Mouse (Mus musculus) liver, embryonic 16.5 days (tissue): ENCODE measurements around the gene Topors. TPM values are rescaled to one million over a fixed set of nuclear protein-coding genes. Genes with fewer than 3 reads are reported as not detected.

Source experiments
- ATAC-seq: fragments of 200-750 bp; cut with Nextera tagmentation; 2 replicates; pipeline ENCODE4 v1.8.0; 2017; ENCODE audit warnings: low read depth, mild to moderate bottlenecking, moderate number of reproducible peaks, moderate library complexity
- H3K27ac ChIP-seq: fragments of 300-500 bp; sonication (generic); 2 replicates; pipeline ENCODE4 v1.5.1; 2014; ENCODE audit warnings: mild to moderate bottlenecking, low read length
- H3K27me3 ChIP-seq: fragments of 300-500 bp; sonication (generic); 2 replicates; pipeline ENCODE4 v1.6.1; 2014; ENCODE audit warnings: low read depth, low read length, mixed read lengths; ENCODE audit not compliant: control insufficient read depth, insufficient read depth
- H3K36me3 ChIP-seq: fragments of 300-500 bp; sonication (generic); 2 replicates; pipeline ENCODE4 v1.6.1; 2014; ENCODE audit warnings: mild to moderate bottlenecking; ENCODE audit not compliant: control insufficient read depth, insufficient read depth
- H3K4me1 ChIP-seq: fragments of 300-500 bp; sonication (generic); 2 replicates; pipeline ENCODE4 v1.6.1; 2014; ENCODE audit warnings: low read depth, low read length, mixed read lengths; ENCODE audit not compliant: control insufficient read depth
- H3K4me2 ChIP-seq: fragments of 300-500 bp; sonication (generic); 2 replicates; pipeline ENCODE4 v1.6.1; 2014; ENCODE audit warnings: low read depth, low read length, mixed read lengths
- H3K4me3 ChIP-seq: fragments of 300-500 bp; sonication (generic); 2 replicates; pipeline ENCODE4 v1.5.1; 2014; ENCODE audit warnings: low read depth, mild to moderate bottlenecking, low read length
- H3K9ac ChIP-seq: fragments of 300-500 bp; sonication (generic); 2 replicates; pipeline ENCODE4 v1.6.1; 2014; ENCODE audit warnings: low read depth, low read length
- H3K9me3 ChIP-seq: fragments of 300-500 bp; sonication (generic); replicated peaks from 2 replicates; pipeline ENCODE4 v1.6.1; 2016; ENCODE audit warnings: low read length; ENCODE audit not compliant: control insufficient read depth
- WGBS: fragments of 180-500 bp; shearing (Covaris S2); extraction: QIAGEN DNeasy Blood & Tissue Kit; methylation state at CpG from one replicate; pipeline ENCODE4 v1.1.7; 2014; ENCODE audit not compliant: insufficient replicate concordance; 5-methylcytosine and 5-hydroxymethylcytosine counted together
- polyA plus RNA-seq: library from polyadenylated mRNA; unstranded; fragments of >200 nt; fragmentation: Nextera tagmentation; extraction: Ambion mirVana; gene quantifications from 2 replicates; pipeline ENCODE4 v1.2.1, GENCODE M21; 2015

Gene Topors
- polyA plus RNA-seq, 1 experiment from 2014 or later: 11.2 TPM

- ATAC-seq: peak; percentile 66
- no peaks in the 10 kb centered on the region; the same call in 1 of the 2 replicates for H3K36me3 ChIP-seq
- no peaks in the 10 kb centered on the region for H3K27me3 ChIP-seq
- H3K4me2 ChIP-seq: peak within 1 kb of the TSS; percentile 72
- under 1% methylated on average over 35 of the region's 35 CpGs for WGBS
- no peaks in the 10 kb centered on the region for H3K9me3 ChIP-seq
- peak within 1 kb of the TSS; percentile 46; the same call in 1 of the 2 replicates for H3K27ac ChIP-seq
- peak within 1 kb of the TSS; percentile 68 for H3K4me3 ChIP-seq
- H3K9ac ChIP-seq: peak within 1 kb of the TSS; percentile 48
- peaks cover 6% of the 10 kb centered on the region; the same call in 1 of the 2 replicates for H3K4me1 ChIP-seq
Measured at GRCm38 (mm10) chr4:40239409-40240271, 30.0 kb downstream of the Topors start, which contains the start of gene Ddx58. Gene Ddx58, minus strand, starts transcription at chr4:40239828.

- H3K27me3 ChIP-seq: no peaks in the 10 kb centered on the region
- peak; percentile 63 for ATAC-seq
- peak overlapping the region; percentile 72 for H3K4me2 ChIP-seq
- peak overlapping the region; percentile 48 for H3K9ac ChIP-seq
- H3K4me3 ChIP-seq: peak overlapping the region; percentile 68
- no peaks in the 10 kb centered on the region; the same call in 1 of the 2 replicates for H3K36me3 ChIP-seq
- H3K9me3 ChIP-seq: no peaks in the 10 kb centered on the region
- 1% methylated on average over 17 of the region's 17 CpGs for WGBS
- H3K27ac ChIP-seq: peak overlapping the region; percentile 46; the same call in 1 of the 2 replicates
- H3K4me1 ChIP-seq: peaks cover 6% of the 10 kb centered on the region; the same call in 1 of the 2 replicates
Measured at GRCm38 (mm10) chr4:40238483-40239408, 30.9 kb downstream of the Topors start.

- WGBS: 67% methylated on average over 4 of the region's 4 CpGs
- H3K4me1 ChIP-seq: peaks cover 6% of the 10 kb centered on the region; the same call in 1 of the 2 replicates
- H3K27me3 ChIP-seq: no peaks in the 10 kb centered on the region
- no peak overlapping the region for H3K4me3 ChIP-seq
- no peak overlapping the region for H3K4me2 ChIP-seq
- H3K36me3 ChIP-seq: no peaks in the 10 kb centered on the region; the same call in 1 of the 2 replicates
- H3K27ac ChIP-seq: no peak overlapping the region
- no peak overlapping the region for H3K9ac ChIP-seq
- no peak for ATAC-seq
- no peaks in the 10 kb centered on the region for H3K9me3 ChIP-seq
Measured at GRCm38 (mm10) chr4:40236829-40237228, 32.8 kb downstream of the Topors start.

GRCm38 (mm10) chr4:40234256-40234655 lies 35.4 kb downstream of the Topors start:
- no peaks in the 10 kb centered on the region for H3K9me3 ChIP-seq
- no peak overlapping the region for H3K27ac ChIP-seq
- H3K27me3 ChIP-seq: no peaks in the 10 kb centered on the region
- H3K4me2 ChIP-seq: no peak overlapping the region
- H3K9ac ChIP-seq: no peak overlapping the region
- H3K4me1 ChIP-seq: peaks cover 6% of the 10 kb centered on the region; the same call in 1 of the 2 replicates
- 70% methylated on average over 6 of the region's 6 CpGs for WGBS
- no peaks in the 10 kb centered on the region; the same call in 1 of the 2 replicates for H3K36me3 ChIP-seq
- ATAC-seq: no peak
- no peak overlapping the region for H3K4me3 ChIP-seq

GRCm38 (mm10) chr4:40233062-40233664 lies 36.5 kb downstream of the Topors start:
- no peaks in the 10 kb centered on the region for H3K4me1 ChIP-seq
- no peaks in the 10 kb centered on the region for H3K9me3 ChIP-seq
- no peak overlapping the region for H3K27ac ChIP-seq
- no peaks in the 10 kb centered on the region for H3K27me3 ChIP-seq
- H3K9ac ChIP-seq: no peak overlapping the region
- H3K4me3 ChIP-seq: no peak overlapping the region
- no peak for ATAC-seq
- WGBS: 64% methylated on average over 7 of the region's 7 CpGs
- H3K36me3 ChIP-seq: no peaks in the 10 kb centered on the region; the same call in 1 of the 2 replicates
- H3K4me2 ChIP-seq: no peak overlapping the region

- H3K27ac ChIP-seq: no peak overlapping the region
- no peak for ATAC-seq
- H3K4me2 ChIP-seq: no peak overlapping the region
- no peaks in the 10 kb centered on the region for H3K27me3 ChIP-seq
- no peak overlapping the region for H3K9ac ChIP-seq
- 83% methylated on average over 6 of the region's 6 CpGs for WGBS
- H3K36me3 ChIP-seq: no peaks in the 10 kb centered on the region; the same call in 1 of the 2 replicates
- H3K4me1 ChIP-seq: no peaks in the 10 kb centered on the region
- H3K4me3 ChIP-seq: no peak overlapping the region
- no peaks in the 10 kb centered on the region for H3K9me3 ChIP-seq
Measured at GRCm38 (mm10) chr4:40229723-40230122, 39.9 kb downstream of the Topors start.

GRCm38 (mm10) chr4:40227886-40228285 lies 41.8 kb downstream of the Topors start:
- no peak for ATAC-seq
- H3K9ac ChIP-seq: no peak overlapping the region
- H3K36me3 ChIP-seq: no peaks in the 10 kb centered on the region
- no peaks in the 10 kb centered on the region for H3K27me3 ChIP-seq
- H3K27ac ChIP-seq: no peak overlapping the region
- no peak overlapping the region for H3K4me3 ChIP-seq
- 73% methylated on average over 7 of the region's 7 CpGs for WGBS
- no peaks in the 10 kb centered on the region for H3K4me1 ChIP-seq
- no peak overlapping the region for H3K4me2 ChIP-seq
- H3K9me3 ChIP-seq: no peaks in the 10 kb centered on the region

GRCm38 (mm10) chr4:40227131-40227530 lies 42.5 kb downstream of the Topors start:
- ATAC-seq: no peak
- WGBS: 79% methylated on average over 11 of the region's 11 CpGs
- no peak overlapping the region for H3K27ac ChIP-seq
- H3K9ac ChIP-seq: no peak overlapping the region
- no peaks in the 10 kb centered on the region; the same call in 1 of the 2 replicates for H3K4me1 ChIP-seq
- no peak overlapping the region for H3K4me2 ChIP-seq
- H3K9me3 ChIP-seq: no peaks in the 10 kb centered on the region
- no peak overlapping the region for H3K4me3 ChIP-seq
- no peaks in the 10 kb centered on the region for H3K36me3 ChIP-seq
- no peaks in the 10 kb centered on the region for H3K27me3 ChIP-seq
